Mouse (Mus musculus) heart, embryonic 16.5 days (tissue): ENCODE results near the gene Opa1. TPM values are rescaled to one million over a fixed set of nuclear protein-coding genes. Genes with fewer than 3 reads are reported as not detected.

Experiments
- ATAC-seq: fragments of 200-750 bp; cut with Nextera tagmentation; replicated peaks from 2 replicates; pipeline ENCODE4 v1.8.0; 2017; ENCODE audit warnings: moderate number of reproducible peaks; ENCODE audit not compliant: insufficient read depth, low FRiP score; ENCODE audit errors: extremely low read depth
- H3K27ac ChIP-seq: fragments of 300-500 bp; sonication (generic); 2 replicates; pipeline ENCODE4 v1.5.1; 2014; ENCODE audit warnings: mild to moderate bottlenecking, low read length, control low read depth, moderate library complexity
- H3K27me3 ChIP-seq: fragments of 300-500 bp; sonication (generic); 2 replicates; pipeline ENCODE4 v1.6.1; 2014; ENCODE audit warnings: low read length, mixed read lengths; ENCODE audit not compliant: control insufficient read depth, insufficient read depth
- H3K36me3 ChIP-seq: fragments of 300-500 bp; sonication (generic); 2 replicates; pipeline ENCODE4 v1.6.1; 2014; ENCODE audit not compliant: control insufficient read depth, insufficient read depth
- H3K4me1 ChIP-seq: fragments of 300-500 bp; sonication (generic); 2 replicates; pipeline ENCODE4 v1.6.1; 2014; ENCODE audit warnings: low read length, mixed read lengths; ENCODE audit not compliant: control insufficient read depth, insufficient read depth
- H3K4me2 ChIP-seq: fragments of 300-500 bp; sonication (generic); 2 replicates; pipeline ENCODE4 v1.6.1; 2014; ENCODE audit warnings: low read depth, mild to moderate bottlenecking, control low read depth, low read length
- H3K4me3 ChIP-seq: fragments of 300-500 bp; sonication (generic); 2 replicates; pipeline ENCODE4 v1.5.1; 2014; ENCODE audit warnings: mild to moderate bottlenecking, control low read depth, low read length
- H3K9ac ChIP-seq: fragments of 300-500 bp; sonication (generic); 2 replicates; pipeline ENCODE4 v1.6.1; 2014; ENCODE audit warnings: low read length, control low read depth
- H3K9me3 ChIP-seq: fragments of 300-500 bp; sonication (generic); replicated peaks from 2 replicates; pipeline ENCODE4 v1.6.1; 2016; ENCODE audit warnings: low read length; ENCODE audit not compliant: control insufficient read depth
- WGBS: fragments of 180-500 bp; shearing (Covaris S2); extraction: QIAGEN DNeasy Blood & Tissue Kit; methylation state at CpG from one replicate; pipeline ENCODE4 v1.1.7; 2014; 5-methylcytosine and 5-hydroxymethylcytosine counted together
- polyA plus RNA-seq: library from polyadenylated mRNA; unstranded; fragments of >200 nt; fragmentation: Nextera tagmentation; extraction: Ambion mirVana; gene quantifications from 2 replicates; pipeline ENCODE4 v1.2.1, GENCODE M21; 2015

The Opa1 gene
- polyA plus RNA-seq, 1 experiment from 2014 or later: 42.0 TPM

DNA sequence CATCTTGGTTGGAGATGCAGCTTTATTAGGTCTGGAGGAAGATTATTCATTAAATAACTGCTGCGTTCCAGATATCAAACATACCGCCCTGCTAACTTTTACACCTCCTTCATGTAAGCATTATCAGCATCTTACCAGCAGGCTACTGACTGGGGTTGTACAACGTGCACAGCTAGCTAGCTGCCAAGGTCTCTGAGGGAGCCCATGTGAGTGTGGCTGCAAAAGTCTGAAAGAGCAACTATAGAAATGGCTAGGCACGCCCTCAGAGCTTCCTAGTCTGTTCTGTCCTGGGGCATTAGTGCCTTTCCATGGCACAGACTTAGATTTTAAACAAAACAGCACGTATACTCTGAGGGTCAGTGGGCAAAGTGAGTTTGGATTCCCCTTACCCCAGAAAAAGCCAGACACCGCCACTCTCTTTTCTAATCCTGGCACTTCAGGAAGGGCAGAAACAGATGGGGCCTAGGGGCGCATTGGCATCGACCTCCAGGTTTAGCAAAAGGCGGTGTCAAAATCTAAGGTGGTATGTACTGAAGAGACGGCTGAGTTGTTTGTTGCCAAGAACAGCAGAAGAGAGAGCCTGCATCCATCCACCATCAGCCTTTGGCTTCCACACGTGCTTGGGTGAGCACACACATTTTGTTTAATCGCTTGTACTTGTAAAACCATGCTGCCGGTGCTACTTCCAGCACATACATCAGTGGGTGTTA, 80.1 kb downstream of the Opa1 start:
- Histone ChIP-seq H3K27ac (no peak overlapping the region), H3K36me3 (no peaks in the 10 kb centered on the region), H3K4me1 (peaks cover 3% of the 10 kb centered on the region; the same call in 1 of the 2 replicates), H3K27me3 (peaks cover 2% of the 10 kb centered on the region; the same call in 1 of the 2 replicates), H3K4me2 (no peak overlapping the region), H3K4me3 (no peak overlapping the region), H3K9ac (no peak overlapping the region), H3K9me3 (no peaks in the 10 kb centered on the region)
- ATAC-seq: no peak
- 76% methylated on average over 13 of the region's 13 CpGs for WGBS

DNA sequence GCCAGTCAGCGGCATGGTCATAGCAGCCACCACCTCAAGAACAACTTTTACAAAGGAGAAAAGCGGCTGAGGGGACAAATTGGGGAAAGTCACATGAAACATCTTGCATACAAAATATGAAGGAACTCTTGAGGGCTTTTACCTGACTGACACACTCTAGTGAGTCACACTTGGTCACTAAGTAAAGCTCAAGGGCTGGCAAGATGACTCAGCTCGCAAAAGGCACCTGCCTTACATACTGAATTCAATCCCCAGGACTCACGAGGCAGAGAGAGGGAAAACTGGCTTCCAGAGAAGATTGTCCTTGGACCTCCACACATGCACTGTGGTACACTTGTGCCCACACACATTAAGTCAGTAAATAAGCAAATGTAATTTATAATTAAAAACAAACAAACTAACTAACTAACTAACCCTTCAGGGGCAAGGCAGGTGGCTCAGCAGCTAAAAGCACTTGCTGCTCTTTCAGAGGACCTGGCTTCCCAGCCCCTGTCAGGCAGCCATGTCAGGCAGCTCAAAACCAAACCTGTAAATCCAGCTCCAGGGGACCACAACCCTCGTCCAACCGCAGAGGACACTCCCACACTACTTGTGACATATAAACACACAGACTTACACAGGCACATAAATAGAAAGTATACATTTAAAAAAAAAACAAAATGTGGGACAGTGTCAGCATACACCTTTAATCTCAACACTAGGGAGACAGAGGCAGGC, 84.1 kb downstream of the Opa1 start:
- H3K4me3 ChIP-seq: no peak overlapping the region
- no peak for ATAC-seq
- H3K9ac ChIP-seq: no peak overlapping the region
- no peaks in the 10 kb centered on the region for H3K27me3 ChIP-seq
- no peaks in the 10 kb centered on the region for H3K36me3 ChIP-seq
- no peaks in the 10 kb centered on the region for H3K9me3 ChIP-seq
- no peak overlapping the region for H3K27ac ChIP-seq
- 77% methylated on average over 6 of the region's 6 CpGs for WGBS
- H3K4me1 ChIP-seq: no peaks in the 10 kb centered on the region
- no peak overlapping the region for H3K4me2 ChIP-seq

DNA sequence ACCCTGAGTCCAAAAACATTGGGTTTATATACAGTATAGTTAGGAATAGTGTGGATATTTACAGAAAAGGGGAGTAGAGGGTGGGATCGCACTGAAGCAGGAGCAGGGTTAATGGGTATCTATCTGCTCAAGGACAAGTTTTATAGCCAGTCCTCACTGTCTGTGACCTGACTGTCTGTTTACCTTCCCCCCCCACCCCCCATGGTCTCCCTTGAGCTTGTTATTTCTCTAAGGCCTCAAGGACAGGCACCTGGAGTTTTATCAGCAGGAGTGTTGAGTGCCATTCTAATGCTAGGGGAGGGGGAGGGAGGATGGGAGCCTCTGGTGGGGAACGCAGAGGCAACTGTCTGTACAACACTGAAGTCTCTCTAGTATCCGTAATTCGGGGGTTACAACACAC, 85.3 kb downstream of the Opa1 start:
- ATAC-seq: no peak
- Histone ChIP-seq H3K36me3 (no peaks in the 10 kb centered on the region), H3K9ac (no peak overlapping the region), H3K9me3 (no peaks in the 10 kb centered on the region), H3K4me1 (no peaks in the 10 kb centered on the region), H3K4me3 (no peak overlapping the region), H3K27ac (no peak overlapping the region), H3K4me2 (no peak overlapping the region), H3K27me3 (no peaks in the 10 kb centered on the region)
- 34% methylated on average over 4 of the region's 4 CpGs for WGBS

DNA sequence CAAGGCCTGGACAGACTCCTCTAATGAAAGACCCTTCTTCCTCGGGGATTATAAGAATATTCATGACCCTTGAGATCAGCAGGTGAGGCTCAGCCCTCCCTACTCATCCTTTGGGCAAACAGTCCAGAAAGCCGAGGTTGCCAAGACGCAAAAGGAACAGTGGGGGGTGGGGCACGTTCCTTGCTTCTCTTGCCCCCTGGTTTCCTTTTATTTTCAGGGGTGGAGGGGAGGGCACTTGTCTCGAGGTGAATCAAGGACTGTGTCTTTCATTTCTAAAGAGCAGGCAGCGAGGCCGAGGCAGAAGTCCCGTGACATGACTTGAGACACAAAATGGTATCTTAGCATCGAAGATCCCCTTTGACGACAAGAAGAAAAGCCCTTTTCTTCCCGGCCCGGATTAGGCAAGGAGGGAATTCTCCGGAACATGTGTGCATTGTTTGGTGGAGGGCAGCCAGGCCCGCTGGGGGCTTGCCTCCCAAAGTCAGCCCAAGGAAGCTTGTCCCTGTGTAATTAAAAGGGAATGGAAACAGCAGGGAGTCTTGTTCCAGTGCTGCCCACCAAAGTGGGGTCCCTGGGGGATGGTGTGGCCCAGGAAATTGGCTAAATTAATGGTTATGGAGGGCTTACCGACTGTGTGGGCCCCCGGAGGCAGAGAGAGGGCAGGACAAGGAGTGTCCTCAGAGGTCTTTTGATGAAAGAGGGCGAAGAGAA, 88.0 kb downstream of the Opa1 start:
- Histone ChIP-seq H3K4me1 (no peaks in the 10 kb centered on the region), H3K4me2 (no peak overlapping the region), H3K9ac (no peak overlapping the region), H3K36me3 (no peaks in the 10 kb centered on the region), H3K4me3 (no peak overlapping the region), H3K27ac (no peak overlapping the region), H3K9me3 (no peaks in the 10 kb centered on the region), H3K27me3 (no peaks in the 10 kb centered on the region)
- no peak for ATAC-seq
- WGBS: 46% methylated on average over 17 of the region's 17 CpGs

DNA sequence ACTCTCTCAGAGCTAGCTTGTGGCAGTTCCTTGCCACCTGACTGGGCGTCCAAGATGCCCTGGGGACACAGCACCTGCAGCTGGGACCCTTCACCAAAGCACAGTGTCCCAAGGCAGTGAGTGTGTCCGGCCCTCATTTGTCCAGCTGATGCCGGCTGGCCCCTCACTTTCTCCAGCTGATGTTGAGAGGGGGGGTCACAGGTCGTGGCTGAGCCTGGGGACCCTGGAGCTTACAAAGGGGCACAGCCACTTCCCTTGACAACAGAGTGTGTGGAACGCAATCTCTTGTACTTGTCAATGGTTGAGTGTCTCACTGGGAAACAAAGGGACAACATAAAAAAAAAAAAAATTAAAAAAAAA, 88.5 kb downstream of the Opa1 start:
- Histone ChIP-seq H3K27me3 (no peaks in the 10 kb centered on the region), H3K9me3 (no peaks in the 10 kb centered on the region), H3K36me3 (no peaks in the 10 kb centered on the region), H3K4me2 (no peak overlapping the region), H3K27ac (no peak overlapping the region), H3K9ac (no peak overlapping the region), H3K4me3 (no peak overlapping the region), H3K4me1 (no peaks in the 10 kb centered on the region)
- no peak for ATAC-seq
- WGBS: 56% methylated on average over 5 of the region's 5 CpGs

DNA sequence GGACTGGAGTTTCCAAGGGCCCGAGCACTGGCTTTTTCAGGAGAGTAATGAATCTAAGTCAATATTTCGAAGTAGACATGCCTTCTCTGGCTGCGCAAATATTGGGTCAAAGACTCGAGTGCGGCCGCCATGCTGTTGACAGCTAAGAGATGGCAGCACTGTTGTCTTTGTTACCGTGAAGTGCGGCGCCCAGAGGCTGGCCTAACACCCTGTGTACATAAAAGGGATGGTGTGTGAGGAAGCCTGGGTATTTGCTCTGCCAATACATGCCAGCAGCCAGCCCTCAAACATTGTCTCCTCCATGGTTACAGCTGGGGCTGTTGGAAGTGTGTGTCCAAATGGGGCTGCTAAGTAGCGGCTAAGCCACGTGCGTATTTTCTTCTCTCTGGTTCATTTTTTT, 89.3 kb downstream of the Opa1 start:
- Histone ChIP-seq H3K27ac (no peak overlapping the region), H3K4me2 (no peak overlapping the region), H3K9ac (no peak overlapping the region), H3K9me3 (no peaks in the 10 kb centered on the region), H3K36me3 (no peaks in the 10 kb centered on the region), H3K27me3 (no peaks in the 10 kb centered on the region), H3K4me3 (no peak overlapping the region), H3K4me1 (no peaks in the 10 kb centered on the region)
- no peak for ATAC-seq
- WGBS: 84% methylated on average over 12 of the region's 12 CpGs

DNA sequence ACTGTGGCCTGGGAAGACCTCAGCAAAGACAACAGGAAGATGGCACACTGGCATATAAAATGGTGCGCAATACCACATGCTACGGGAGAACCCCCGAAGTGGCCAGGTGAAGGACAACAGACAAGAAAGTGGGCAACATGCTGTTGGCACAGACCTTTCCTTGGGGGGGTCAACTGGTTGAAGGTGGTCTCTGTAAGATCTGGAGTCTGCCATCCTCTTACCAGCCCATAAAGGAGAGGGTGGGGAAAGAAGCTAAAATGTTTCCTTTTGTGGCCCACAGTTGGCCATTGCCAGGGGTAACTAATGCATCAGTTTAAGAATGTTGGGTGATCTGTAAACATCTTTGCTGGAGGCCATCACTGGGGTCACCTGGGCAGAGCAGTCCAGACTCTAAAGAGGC, 91.7 kb downstream of the Opa1 start:
- H3K4me1 ChIP-seq: no peaks in the 10 kb centered on the region
- no peaks in the 10 kb centered on the region for H3K27me3 ChIP-seq
- H3K36me3 ChIP-seq: no peaks in the 10 kb centered on the region
- no peaks in the 10 kb centered on the region for H3K9me3 ChIP-seq
- no peak overlapping the region for H3K4me2 ChIP-seq
- H3K4me3 ChIP-seq: no peak overlapping the region
- WGBS: 92% methylated on average over 3 of the region's 3 CpGs
- no peak for ATAC-seq
- no peak overlapping the region for H3K9ac ChIP-seq
- H3K27ac ChIP-seq: no peak overlapping the region

DNA sequence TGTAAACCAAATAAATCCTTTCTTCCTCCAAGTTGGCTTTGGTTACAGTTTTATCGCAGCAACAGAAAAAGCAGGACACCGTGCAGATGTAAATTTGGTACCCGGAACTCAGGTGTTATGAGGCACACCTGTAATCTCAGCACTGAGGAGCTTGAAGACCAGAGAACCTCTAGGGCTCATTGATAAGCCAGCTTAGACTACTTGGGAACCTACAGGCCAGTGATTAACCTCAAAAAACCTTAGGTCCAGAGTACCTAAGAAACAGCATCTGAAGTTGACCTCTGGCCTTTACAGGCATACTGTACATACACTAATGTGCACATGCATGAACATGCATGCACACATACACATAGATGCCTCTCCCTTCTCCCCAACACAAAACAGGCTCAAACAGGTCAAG, 94.1 kb downstream of the Opa1 start:
- 91% methylated on average over 3 of the region's 3 CpGs for WGBS
- H3K4me3 ChIP-seq: no peak overlapping the region
- no peak for ATAC-seq

DNA sequence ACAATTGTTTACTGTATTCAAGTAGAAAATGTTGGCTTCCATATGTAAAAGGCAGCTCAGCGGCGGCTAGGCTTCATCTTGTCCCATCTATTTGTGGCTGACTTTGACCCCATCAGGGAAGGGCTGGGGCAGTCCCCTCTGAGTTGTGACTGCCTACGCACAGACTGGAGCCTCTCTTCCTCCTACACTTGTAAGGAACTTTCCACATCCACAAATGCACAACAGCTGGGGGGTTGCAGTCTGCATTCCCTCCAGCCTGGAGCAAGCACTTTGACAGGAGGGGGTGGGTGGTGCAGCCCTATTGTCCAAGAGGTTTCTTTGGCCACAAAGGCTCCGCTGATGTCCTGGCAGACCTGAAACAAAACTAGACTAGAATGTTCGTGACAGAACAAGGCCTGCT, 100.5 kb downstream of the Opa1 start:
- no peak for ATAC-seq
- 75% methylated on average over 5 of the region's 5 CpGs for WGBS
- H3K4me3 ChIP-seq: no peak overlapping the region

More for the DNA sequence above, 94.1 kb downstream of the Opa1 start:
- Histone ChIP-seq H3K4me1 (no peaks in the 10 kb centered on the region), H3K9ac (no peak overlapping the region), H3K27ac (no peak overlapping the region), H3K4me2 (no peak overlapping the region), H3K36me3 (no peaks in the 10 kb centered on the region), H3K27me3 (no peaks in the 10 kb centered on the region), H3K9me3 (no peaks in the 10 kb centered on the region; the same call in 1 of the 2 replicates)

More for the DNA sequence above, 100.5 kb downstream of the Opa1 start:
- Histone ChIP-seq H3K27ac (no peak overlapping the region), H3K9me3 (peaks cover 2% of the 10 kb centered on the region; the same call in 1 of the 2 replicates), H3K36me3 (no peaks in the 10 kb centered on the region), H3K9ac (no peak overlapping the region), H3K4me2 (no peak overlapping the region), H3K27me3 (no peaks in the 10 kb centered on the region), H3K4me1 (peaks cover 3% of the 10 kb centered on the region; the same call in 1 of the 2 replicates)
